Mouse (Mus musculus): ENCODE measurements around the gene Vdac1.

DNA sequence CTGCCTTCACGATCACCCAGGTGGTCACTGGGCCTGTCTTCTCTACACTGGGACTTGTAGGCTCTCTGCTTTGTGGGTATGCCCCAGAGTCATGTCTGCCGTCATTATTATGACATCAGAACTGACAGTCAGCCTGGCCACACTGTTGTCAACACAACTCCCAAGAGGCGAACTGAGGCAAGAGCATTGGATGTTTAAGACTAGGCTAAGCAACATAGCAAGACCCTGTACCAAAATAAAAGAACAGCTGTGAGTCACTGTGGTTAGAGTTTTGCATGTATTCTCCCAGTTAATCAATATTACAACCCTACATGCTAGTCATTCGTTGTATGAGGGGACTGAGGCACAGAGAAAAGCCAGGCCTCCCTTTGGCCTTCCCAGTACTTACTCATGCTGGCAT, 40.1 kb upstream of the Vdac1 start:
- TF ChIP-seq CTCF (IDR thresholded peaks at IDR 0.05; ENCODE audit: borderline replicate concordance, insufficient read depth, low read length) (no peak), POLR2A (IDR thresholded peaks at IDR 0.05; ENCODE audit: low read depth, low read length) (no peak)

Data from embryonic fibroblast, embryonic 13.5 days (primary cell).